Comparison of ENCODE assay signal across 19 mouse cellular contexts in the genomic region with DNA sequence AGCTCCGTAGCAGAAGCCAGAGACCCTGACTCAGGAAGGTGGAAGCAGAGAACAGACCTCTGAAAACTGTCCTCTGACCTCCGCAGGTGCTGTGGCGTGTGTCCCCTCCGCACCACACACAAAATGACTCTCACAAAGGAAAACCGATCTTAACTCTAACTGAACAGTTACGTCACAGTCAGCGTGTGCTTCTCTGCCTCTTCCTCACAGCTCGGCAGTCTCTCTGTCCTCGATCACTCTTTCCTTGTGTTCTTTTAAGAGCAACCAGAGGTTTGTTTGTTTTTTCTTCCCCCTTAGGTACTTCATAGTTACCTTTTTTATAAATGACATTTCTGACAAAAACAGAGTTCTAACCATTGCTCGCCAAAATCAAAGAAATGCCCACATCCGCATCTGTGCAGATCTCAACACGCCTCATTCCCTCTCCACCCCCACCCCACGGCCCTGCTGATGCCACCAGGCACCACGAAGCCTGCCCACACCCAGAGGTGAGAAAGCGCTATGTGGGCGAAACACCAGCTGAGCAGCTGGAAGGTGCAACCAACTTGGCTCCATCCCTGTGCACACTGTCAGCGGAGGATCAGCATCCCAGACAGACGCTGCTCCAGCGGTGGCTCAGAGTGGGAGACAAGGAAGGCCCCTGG. TPM values are rescaled to one million over a fixed set of nuclear protein-coding genes. Genes with fewer than 3 reads are reported as not detected.
DNase-seq lines count a peak whose midpoint lies in the region; ATAC-seq and TF ChIP-seq lines count a peak whose summit lies in the region.
"Had no signal": no experiment of that assay in that cellular context is flagged by ENCODE, and none has a peak within 500 bp of the region (broad histone marks: within the 10 kb centered on the region; RNA-seq: fewer than 3 reads in every experiment).

No protein-coding gene starts in this region.

- no peak for TF ChIP-seq RAD21 in CH12.LX (IDR thresholded peaks at IDR 0.05; ENCODE audit: low read depth, low read length)

- H3K36me3 ChIP-seq in CH12.LX (replicated peaks in 1 of 2; ENCODE audit: control insufficient read depth in 1 of 2, insufficient read depth in 1 of 2, low read length in 1 of 2) = peaks cover 5 to 25% of the 10 kb centered on the region in 2 experiments
- H3K36me3 ChIP-seq in forebrain, embryonic 15.5 days = no peaks in the 10 kb centered on the region
- H3K36me3 ChIP-seq: lung, embryonic 15.5 days; neural tube, embryonic 13.5 days had no signal

- in situ Hi-C loops in CH12.LX (cut with MboI; ENCODE audit: low pct_ligation_motif_present, low pct_unique_long_range_greater_than_20kb, low sequenced_read_pairs) = loop anchor here (25.0 kb wide), 1 partner anchor 326 kb away; a partner anchor contains a TSS

- 83% methylated on average over 19 of the region's 19 CpGs for WGBS in forebrain, embryonic 15.5 days

- dilution Hi-C loops in CH12.LX (cut with MboI; ENCODE audit: extremely low pct_ligation_motif_present, extremely low pct_unique_long_range_greater_than_20kb, low sequenced_read_pairs) = no loop called here

- H3K9me3 ChIP-seq in CH12.LX (replicated peaks; ENCODE audit: low read length) = peaks cover 4% of the 10 kb centered on the region
- no peaks in the 10 kb centered on the region for H3K9me3 ChIP-seq in forebrain, embryonic 15.5 days
- H3K9me3 ChIP-seq: lung, embryonic 15.5 days; neural tube, embryonic 13.5 days had no signal

- no peak for TF ChIP-seq POLR2A in CH12.LX (IDR thresholded peaks at IDR 0.05; ENCODE audit: low read depth, low read length)

- no peak overlapping the region for H3K4me3 ChIP-seq in CH12.LX (replicated peaks in 1 of 3; ENCODE audit: low read depth in 2 of 3, low read length in 2 of 3, poor library complexity in 1 of 3)
- no peak overlapping the region for H3K4me3 ChIP-seq in forebrain, embryonic 15.5 days
- H3K4me3 ChIP-seq: lung, embryonic 15.5 days; megakaryocyte, embryonic 14.5 days; neural tube, embryonic 13.5 days had no signal

- no peak for TF ChIP-seq CTCF in CH12.LX (conservative IDR thresholded peaks at IDR 0.05 in 1 of 2, IDR thresholded peaks at IDR 0.05 in 1 of 2; ENCODE audit: low read depth in 2 of 2, low read length in 2 of 2)

- H3K27me3 ChIP-seq in CH12.LX (replicated peaks) = no peaks in the 10 kb centered on the region
- H3K27me3 ChIP-seq in forebrain, embryonic 15.5 days = no peaks in the 10 kb centered on the region
- H3K27me3 ChIP-seq: lung, embryonic 15.5 days; neural tube, embryonic 13.5 days; Patski had no signal

- H3K27ac ChIP-seq in CH12.LX (ENCODE audit: insufficient read depth, low read depth) = peak overlapping the region; percentile 29; the same call in 1 of the 2 replicates
- no peak overlapping the region for H3K27ac ChIP-seq in forebrain, embryonic 15.5 days (replicated peaks)
- H3K27ac ChIP-seq: lung, embryonic 15.5 days; neural tube, embryonic 13.5 days had no signal

- no peak overlapping the region for H3K9ac ChIP-seq in CH12.LX (ENCODE audit: insufficient read depth, low read depth)
- no peak overlapping the region for H3K9ac ChIP-seq in forebrain, embryonic 15.5 days (replicated peaks)
- H3K9ac ChIP-seq: lung, embryonic 15.5 days; neural tube, embryonic 13.5 days had no signal

- H3K4me2 ChIP-seq in CH12.LX (ENCODE audit: insufficient read depth, low read depth, poor library complexity, severe bottlenecking) = no peak overlapping the region
- H3K4me2 ChIP-seq in forebrain, embryonic 15.5 days (replicated peaks) = no peak overlapping the region
- H3K4me2 ChIP-seq: liver, embryonic 11.5 days; lung, embryonic 15.5 days; neural tube, embryonic 13.5 days had no signal

- TF ChIP-seq EP300 in CH12.LX (IDR thresholded peaks at IDR 0.05; ENCODE audit: low read length) = no peak

- peak; percentile 76 for DNase-seq in right cerebral cortex, adult 18-20 months
- no peak for DNase-seq in right cerebral cortex, postnatal 25 days
- no peak for DNase-seq in CH12.LX (ENCODE audit: extremely low read depth)
- peak; percentile 80 for DNase-seq in brain, adult 2 months (ENCODE audit: low read depth, low spot score)
- DNase-seq in natural killer cell, adult 2 months (ENCODE audit: low spot score in 2 of 2) = peak; percentile 52 to 60
- DNase-seq: cerebellum, adult 11 months; gastrocnemius, postnatal 25 days; kidney, adult 11 months; kidney, postnatal 14 days; layer of hippocampus, adult 9-11 months; thymus, adult 18-20 months had no signal

- no peak for ATAC-seq in erythroblast, adult 5-6 weeks (replicated peaks; ENCODE audit: low FRiP score, poor library complexity, severe bottlenecking)
- no peak for ATAC-seq in forebrain, embryonic 15.5 days (replicated peaks)
- ATAC-seq: forebrain, embryonic 16.5 days; Patski had no signal

- peaks cover 32 to 49% of the 10 kb centered on the region in 2 experiments for H3K4me1 ChIP-seq in CH12.LX (ENCODE audit: control insufficient read depth in 1 of 2, insufficient read depth in 2 of 2)
- peaks cover 6% of the 10 kb centered on the region for H3K4me1 ChIP-seq in forebrain, embryonic 15.5 days

- peaks cover 51% of the 10 kb centered on the region for H3K79me2 ChIP-seq in CH12.LX (replicated peaks; ENCODE audit: control insufficient read depth, extremely low read depth, insufficient read depth, poor library complexity, severe bottlenecking)

TF ChIP-seq in CH12.LX, 34 proteins besides CTCF, POLR2A, EP300 and RAD21:
- TF ChIP-seq ZKSCAN1 (IDR thresholded peaks at IDR 0.05; ENCODE audit: borderline replicate concordance, low read depth, low read length) = no peak
- no peak for TF ChIP-seq KAT2A (IDR thresholded peaks at IDR 0.05; ENCODE audit: insufficient replicate concordance, low read length)
- TF ChIP-seq JUN (IDR thresholded peaks at IDR 0.05; ENCODE audit: insufficient read depth, low read depth, low read length) = no peak
- TF ChIP-seq MEF2A (IDR thresholded peaks at IDR 0.05; ENCODE audit: borderline replicate concordance, low read depth, low read length) = no peak
- TF ChIP-seq USF1 (IDR thresholded peaks at IDR 0.05; ENCODE audit: low read depth, low read length) = no peak
- TF ChIP-seq USF2 (conservative IDR thresholded peaks at IDR 0.05; ENCODE audit: low read depth, low read length) = no peak
- TF ChIP-seq GABPA (IDR thresholded peaks at IDR 0.05; ENCODE audit: insufficient replicate concordance, low read depth, low read length) = no peak
- TF ChIP-seq UBTF (IDR thresholded peaks at IDR 0.05; ENCODE audit: low read depth, low read length) = no peak
- no peak for TF ChIP-seq ZMIZ1 (IDR thresholded peaks at IDR 0.05; ENCODE audit: low read depth, low read length)
- TF ChIP-seq CHD2 (IDR thresholded peaks at IDR 0.05; ENCODE audit: low read length) = no peak
- TF ChIP-seq CHD1 (IDR thresholded peaks at IDR 0.05; ENCODE audit: low read depth, low read length) = no peak
- no peak for TF ChIP-seq MYC (IDR thresholded peaks at IDR 0.05; ENCODE audit: low read depth, low read length)
- TF ChIP-seq ETS1 (conservative IDR thresholded peaks at IDR 0.05; ENCODE audit: low read depth, low read length) = no peak
- TF ChIP-seq TCF12 (IDR thresholded peaks at IDR 0.05; ENCODE audit: low read depth, low read length) = no peak
- TF ChIP-seq POLR2AphosphoS2 (IDR thresholded peaks at IDR 0.05; ENCODE audit: low read depth, low read length) = no peak
- TF ChIP-seq E2F4 (IDR thresholded peaks at IDR 0.05; ENCODE audit: insufficient replicate concordance, low read depth, low read length) = no peak
- no peak for TF ChIP-seq MAX (IDR thresholded peaks at IDR 0.05; ENCODE audit: low read length)
- TF ChIP-seq PAX5 (IDR thresholded peaks at IDR 0.05; ENCODE audit: low read length) = no peak
- no peak for TF ChIP-seq SMC3 (IDR thresholded peaks at IDR 0.05; ENCODE audit: low read depth, low read length)

RNA-seq across cellular contexts. Expression of a gene that starts 33.4 kb away (rescaled TPM):
- total RNA-seq in CH12.LX (2012; rRNA removed) = 73.7 and 85.1 TPM in 2 replicates
- total RNA-seq in CH12.LX (2014; rRNA removed) = 29.3 and 34.6 TPM in 2 replicates
- polyA plus RNA-seq in CH12.LX (2012; ENCODE audit: insufficient read length, low read depth) = 32.4 and 37.3 TPM in 2 replicates
- 4.2 and 5.0 TPM in 2 replicates for total RNA-seq in erythroblast, adult 5-6 weeks (2015; ENCODE audit: low replicate concordance)
- total RNA-seq in erythroblast, adult 5-6 weeks (2017; ENCODE audit: low replicate concordance) = 6.5 and 13.0 TPM in 2 replicates
- 83.1 and 88.6 TPM in 2 replicates for polyA plus RNA-seq in forebrain, embryonic 15.5 days (2015; fragmentation: Nextera tagmentation; extraction: Ambion mirVana)

Comparison
In these comparisons a context has a peak if more than half of its experiments do, and no peak if none do; other contexts are left out.
1. DNase-seq: peak in right cerebral cortex, adult 18-20 months (single experiment), brain, adult 2 months (single experiment) and natural killer cell, adult 2 months (2 of 2); none in right cerebral cortex, postnatal 25 days (single experiment) and CH12.LX (single experiment).